Mouse (Mus musculus): Measurements from ENCODE around the gene Vwce. TPM values are rescaled to one million over a fixed set of nuclear protein-coding genes. Genes with fewer than 3 reads are reported as not detected.

The Vwce gene
- 0.82 and 1.5 TPM in 2 replicates for polyA plus RNA-seq (2015; fragmentation: Nextera tagmentation; extraction: Ambion mirVana)

DNA sequence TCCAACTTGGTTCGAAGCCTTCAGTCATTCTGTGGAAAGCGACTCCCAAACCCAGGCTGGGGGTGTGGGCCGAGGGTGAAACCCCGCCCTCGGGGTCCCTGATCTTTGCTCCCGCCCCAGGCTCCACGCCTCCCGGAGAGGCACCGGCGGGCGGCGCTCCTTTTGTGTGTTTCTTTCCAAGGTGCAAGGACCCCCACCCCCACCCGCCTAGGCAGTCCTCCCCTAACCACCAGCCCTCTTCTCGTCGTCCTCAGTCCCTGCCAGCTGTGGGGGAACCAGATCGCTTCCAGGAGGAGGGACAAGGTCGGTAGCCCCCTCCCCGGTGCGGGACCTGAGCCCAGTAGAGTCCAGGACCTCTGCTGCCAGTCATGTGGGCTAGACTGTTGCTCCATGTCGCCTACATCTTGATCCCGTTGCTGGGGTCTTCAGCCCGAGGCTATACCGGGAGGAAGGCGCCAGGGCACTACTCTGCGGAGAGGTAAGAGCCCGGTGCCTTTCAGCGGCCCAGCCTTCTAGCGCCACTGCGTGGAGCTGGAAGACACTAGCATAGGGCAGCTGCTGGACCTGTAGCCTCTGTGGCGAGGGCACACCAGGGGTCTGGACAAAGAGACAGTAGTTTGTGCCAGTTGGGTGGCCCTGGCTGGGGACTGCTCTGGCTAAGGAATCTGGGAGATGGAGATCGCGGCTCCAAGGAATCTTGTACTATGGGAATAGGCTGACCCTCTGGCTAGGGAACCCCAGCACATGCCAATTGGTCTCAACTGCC is at the start of gene Vwce:
Gene Vwce, plus strand, starts transcription at position 108 of the 766 bp plus-strand sequence.
- Histone ChIP-seq H3K4me3 (peak within 1 kb of the TSS; percentile 54), H3K4me1 (replicated peaks) (peaks cover 17% of the 10 kb centered on the region), H3K27me3 (no peaks in the 10 kb centered on the region), H3K36me3 (peaks cover 11% of the 10 kb centered on the region), H3K4me2 (peak within 1 kb of the TSS; percentile 98), H3K9me3 (replicated peaks) (no peaks in the 10 kb centered on the region), H3K9ac (peak within 1 kb of the TSS; percentile 66), H3K27ac (no peak within 1 kb of the TSS; the same call in 1 of the 2 replicates)
- ATAC-seq (replicated peaks; ENCODE audit: insufficient number of reproducible peaks, insufficient read depth, low FRiP score, low read depth): peak; percentile 63
- WGBS: 2% methylated on average over 32 of the region's 32 CpGs

DNA sequence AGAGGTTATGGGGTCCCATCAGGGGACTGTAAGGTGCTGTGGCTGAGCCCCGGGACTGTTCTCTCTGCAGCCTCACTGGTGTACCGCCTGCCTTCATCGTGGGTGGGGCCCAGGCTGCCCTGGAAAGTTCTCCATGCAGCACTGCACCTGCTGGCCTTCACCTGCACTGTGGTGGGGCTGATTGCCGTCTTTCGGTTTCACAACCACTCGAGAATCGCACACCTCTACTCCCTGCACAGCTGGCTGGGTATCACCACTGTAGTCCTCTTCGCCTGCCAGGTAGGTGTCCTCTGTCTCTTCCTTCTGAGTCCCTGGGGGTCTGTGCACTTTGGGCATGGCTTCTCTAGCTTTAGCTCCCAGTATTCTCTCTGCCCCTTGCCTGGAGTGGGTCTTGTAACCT is 48.9 kb upstream of the Vwce start:
- peaks cover 24% of the 10 kb centered on the region for H3K36me3 ChIP-seq
- no peaks in the 10 kb centered on the region for H3K4me1 ChIP-seq (replicated peaks)
- H3K9me3 ChIP-seq (replicated peaks): no peaks in the 10 kb centered on the region
- ATAC-seq (replicated peaks; ENCODE audit: insufficient number of reproducible peaks, insufficient read depth, low FRiP score, low read depth): no peak
- H3K27ac ChIP-seq: no peak overlapping the region
- H3K4me3 ChIP-seq: no peak overlapping the region
- WGBS: 81% methylated on average over 8 of the region's 8 CpGs
- H3K4me2 ChIP-seq: no peak overlapping the region
- H3K9ac ChIP-seq: no peak overlapping the region
- no peaks in the 10 kb centered on the region for H3K27me3 ChIP-seq

DNA sequence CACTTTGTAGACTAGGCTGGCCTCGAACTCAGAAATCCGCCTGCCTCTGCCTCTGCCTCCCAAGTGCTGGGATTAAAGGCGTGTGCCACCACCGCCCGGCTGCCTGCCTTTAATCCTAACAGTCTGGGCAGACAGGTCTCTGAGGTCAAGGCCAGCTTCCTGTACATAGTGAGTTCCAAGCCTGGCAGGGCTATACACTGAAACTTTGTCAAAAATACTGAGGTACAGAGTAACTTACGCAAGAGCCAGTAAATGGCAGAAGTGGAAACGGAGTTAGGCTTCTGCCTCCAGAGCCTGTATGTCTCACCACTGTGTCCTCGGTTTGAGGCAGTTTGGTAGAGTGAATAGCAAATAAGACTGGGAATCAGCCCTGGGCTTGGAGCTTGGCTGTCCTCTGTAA is 46.8 kb upstream of the Vwce start:
- Histone ChIP-seq H3K4me3 (no peak overlapping the region), H3K4me2 (no peak overlapping the region), H3K9me3 (replicated peaks) (no peaks in the 10 kb centered on the region), H3K27me3 (no peaks in the 10 kb centered on the region), H3K9ac (no peak overlapping the region), H3K4me1 (replicated peaks) (no peaks in the 10 kb centered on the region), H3K27ac (no peak overlapping the region), H3K36me3 (peaks cover 20% of the 10 kb centered on the region)
- WGBS: 85% methylated on average over 8 of the region's 8 CpGs
- ATAC-seq (replicated peaks; ENCODE audit: insufficient number of reproducible peaks, insufficient read depth, low FRiP score, low read depth): no peak

DNA sequence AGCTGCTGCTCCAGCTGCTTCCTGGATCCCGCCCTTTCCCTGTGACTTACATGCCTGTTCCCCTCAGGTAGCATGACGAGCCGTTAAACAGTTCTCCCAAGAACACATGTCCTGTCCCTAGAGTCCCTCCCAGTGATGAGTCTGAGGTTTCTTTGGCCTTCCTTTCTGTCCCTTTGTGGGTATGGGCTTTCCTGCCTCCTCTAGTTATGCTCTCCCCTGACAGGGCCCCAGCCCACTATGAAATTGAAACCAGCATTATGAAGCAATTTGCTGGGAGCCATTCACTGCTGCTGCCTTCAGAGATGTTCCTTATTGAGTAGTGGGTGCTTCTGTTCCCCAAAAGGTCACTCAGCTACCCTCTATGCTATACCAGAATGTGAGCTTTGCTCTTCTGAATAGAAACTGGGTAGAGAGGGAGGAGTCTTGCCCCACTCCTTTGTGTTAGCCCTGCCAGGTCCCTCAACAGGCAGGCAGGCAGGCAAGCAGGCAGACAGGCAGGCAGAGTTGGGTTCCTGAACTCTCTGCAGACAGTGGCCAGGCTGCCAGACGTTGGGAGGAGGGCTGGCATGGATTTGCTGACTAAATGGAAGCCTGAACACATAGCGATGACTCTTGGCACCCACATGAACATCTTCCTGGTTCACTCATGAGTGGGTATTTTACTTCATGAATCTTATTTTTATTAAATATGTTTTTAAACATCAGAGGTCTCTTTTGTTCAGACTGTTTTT is 44.7 kb upstream of the Vwce start:
- Histone ChIP-seq H3K4me3 (no peak overlapping the region), H3K27ac (no peak overlapping the region; the same call in 1 of the 2 replicates), H3K9ac (no peak overlapping the region), H3K36me3 (peaks cover 21% of the 10 kb centered on the region), H3K4me1 (replicated peaks) (no peaks in the 10 kb centered on the region), H3K27me3 (no peaks in the 10 kb centered on the region), H3K4me2 (no peak overlapping the region), H3K9me3 (replicated peaks) (no peaks in the 10 kb centered on the region)
- ATAC-seq (replicated peaks; ENCODE audit: insufficient number of reproducible peaks, insufficient read depth, low FRiP score, low read depth): 0 out of 2 replicates have a peak, but pooled peaks have one; percentile 43
- WGBS: 62% methylated on average over 5 of the region's 5 CpGs

DNA sequence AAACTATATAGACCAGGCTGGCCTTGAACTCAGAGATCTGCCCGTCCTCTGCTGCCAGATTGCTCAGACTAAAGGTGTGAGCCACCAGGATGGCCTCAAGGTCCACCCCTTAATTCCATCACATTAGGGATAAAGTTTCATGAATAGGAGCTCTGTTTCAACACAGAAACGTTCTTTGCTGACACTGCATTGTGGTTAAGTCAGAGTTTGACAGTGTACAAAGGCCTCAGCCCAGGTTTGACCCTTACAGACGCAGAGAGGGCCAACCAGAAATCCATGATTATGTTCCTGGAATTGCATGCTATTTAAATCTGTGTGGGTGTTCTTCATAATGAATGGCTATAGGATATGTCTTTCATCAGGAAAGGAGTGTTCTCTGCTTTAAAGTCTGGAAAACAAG is 43.7 kb upstream of the Vwce start:
- Histone ChIP-seq H3K27ac (no peak overlapping the region), H3K4me1 (replicated peaks) (no peaks in the 10 kb centered on the region), H3K27me3 (no peaks in the 10 kb centered on the region), H3K4me2 (no peak overlapping the region), H3K4me3 (no peak overlapping the region), H3K9ac (no peak overlapping the region), H3K36me3 (peaks cover 21% of the 10 kb centered on the region), H3K9me3 (replicated peaks) (no peaks in the 10 kb centered on the region)
- 69% methylated on average over 3 of the region's 3 CpGs for WGBS
- ATAC-seq (replicated peaks; ENCODE audit: insufficient number of reproducible peaks, insufficient read depth, low FRiP score, low read depth): no peak

DNA sequence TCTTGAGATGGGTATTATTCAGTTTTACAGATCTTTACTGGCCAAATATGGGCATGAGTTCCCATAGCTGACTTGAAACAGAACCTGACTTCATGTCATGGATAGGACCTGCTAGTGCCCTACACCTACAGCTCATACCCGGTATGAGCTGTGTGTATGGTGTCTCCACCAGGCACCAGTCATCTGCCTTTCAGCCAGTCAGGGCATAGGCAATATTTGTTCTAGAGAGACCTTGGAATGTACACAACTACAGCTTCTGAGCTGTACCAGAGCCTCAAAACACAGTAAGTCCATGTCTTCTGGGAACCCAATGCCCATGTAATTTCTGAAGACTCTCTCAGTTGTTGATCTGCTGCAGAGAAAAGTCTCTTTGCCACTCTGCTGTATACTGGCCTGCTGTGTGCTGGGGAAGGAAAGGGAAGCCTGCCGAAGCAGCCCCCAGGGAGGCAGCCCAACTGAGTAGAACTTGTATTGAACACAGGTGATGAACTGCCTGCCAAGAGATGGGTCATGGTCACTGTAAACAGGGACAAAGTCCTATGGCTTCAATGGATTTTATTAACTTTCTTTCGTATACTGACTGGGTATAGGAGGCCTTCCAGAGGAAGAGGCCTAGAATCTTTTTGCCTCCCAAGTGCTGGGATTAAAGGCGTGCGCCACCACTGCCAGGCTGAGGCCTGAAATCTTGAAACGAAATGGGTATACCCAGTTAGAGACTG is 42.2 kb upstream of the Vwce start:
- peaks cover 21% of the 10 kb centered on the region for H3K36me3 ChIP-seq
- no peaks in the 10 kb centered on the region for H3K9me3 ChIP-seq (replicated peaks)
- H3K4me1 ChIP-seq (replicated peaks): no peaks in the 10 kb centered on the region
- no peak overlapping the region for H3K4me2 ChIP-seq
- no peak overlapping the region for H3K9ac ChIP-seq
- H3K27me3 ChIP-seq: no peaks in the 10 kb centered on the region
- no peak overlapping the region for H3K4me3 ChIP-seq
- WGBS: 86% methylated on average over 6 of the region's 6 CpGs
- ATAC-seq (replicated peaks; ENCODE audit: insufficient number of reproducible peaks, insufficient read depth, low FRiP score, low read depth): no peak
- H3K27ac ChIP-seq: no peak overlapping the region

DNA sequence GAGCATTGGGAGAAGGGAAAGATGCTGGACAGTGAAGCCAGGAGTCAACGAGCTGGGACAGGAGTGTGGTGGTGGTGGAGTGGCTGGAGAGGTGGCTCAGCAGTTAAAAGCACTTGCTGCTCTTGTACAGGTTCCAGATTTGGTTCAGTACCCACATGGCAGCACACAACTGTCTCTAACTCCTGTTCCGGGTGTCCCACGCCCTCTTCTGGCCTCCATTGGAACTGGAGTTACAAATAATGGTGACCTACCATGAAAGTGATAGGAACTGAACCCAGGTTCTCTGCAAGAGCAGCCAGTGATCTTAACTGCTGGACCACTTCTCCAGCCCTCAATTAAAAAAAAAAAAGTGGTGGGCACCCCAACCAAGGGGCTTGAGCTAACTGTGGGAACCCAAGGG is 35.8 kb upstream of the Vwce start:
- WGBS: 33% methylated on average over 3 of the region's 3 CpGs
- Histone ChIP-seq H3K27ac (no peak overlapping the region), H3K9me3 (replicated peaks) (no peaks in the 10 kb centered on the region), H3K4me2 (no peak overlapping the region), H3K36me3 (no peaks in the 10 kb centered on the region), H3K4me1 (replicated peaks) (peaks cover 8% of the 10 kb centered on the region), H3K9ac (no peak overlapping the region), H3K4me3 (no peak overlapping the region), H3K27me3 (no peaks in the 10 kb centered on the region)
- no peak for ATAC-seq (replicated peaks; ENCODE audit: insufficient number of reproducible peaks, insufficient read depth, low FRiP score, low read depth)

DNA sequence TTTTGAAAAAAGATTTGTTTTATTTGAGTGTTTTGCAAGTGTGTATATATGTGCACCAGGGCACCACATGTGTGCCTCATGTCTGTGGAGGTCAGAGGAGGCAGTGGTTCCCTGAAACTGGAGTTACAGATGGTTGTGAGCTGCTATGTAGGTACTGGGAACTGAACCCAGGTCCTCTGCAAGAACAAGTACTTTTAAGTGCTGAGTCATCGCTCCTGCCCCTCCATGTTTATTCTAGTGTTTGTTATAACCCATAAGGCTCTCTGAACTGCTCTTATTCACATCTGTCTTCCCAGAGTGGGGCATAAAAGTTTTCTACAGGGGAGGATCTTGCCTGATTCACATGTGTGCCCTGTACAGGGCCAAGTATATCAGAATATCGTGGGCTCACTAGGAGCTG is 34.4 kb upstream of the Vwce start:
- Histone ChIP-seq H3K4me3 (no peak overlapping the region), H3K36me3 (no peaks in the 10 kb centered on the region), H3K4me1 (replicated peaks) (peaks cover 22% of the 10 kb centered on the region), H3K9ac (no peak overlapping the region), H3K27ac (no peak overlapping the region), H3K27me3 (no peaks in the 10 kb centered on the region), H3K4me2 (no peak overlapping the region), H3K9me3 (replicated peaks) (no peaks in the 10 kb centered on the region)
- 89% methylated on average over 2 of the region's 2 CpGs for WGBS
- no peak for ATAC-seq (replicated peaks; ENCODE audit: insufficient number of reproducible peaks, insufficient read depth, low FRiP score, low read depth)

DNA sequence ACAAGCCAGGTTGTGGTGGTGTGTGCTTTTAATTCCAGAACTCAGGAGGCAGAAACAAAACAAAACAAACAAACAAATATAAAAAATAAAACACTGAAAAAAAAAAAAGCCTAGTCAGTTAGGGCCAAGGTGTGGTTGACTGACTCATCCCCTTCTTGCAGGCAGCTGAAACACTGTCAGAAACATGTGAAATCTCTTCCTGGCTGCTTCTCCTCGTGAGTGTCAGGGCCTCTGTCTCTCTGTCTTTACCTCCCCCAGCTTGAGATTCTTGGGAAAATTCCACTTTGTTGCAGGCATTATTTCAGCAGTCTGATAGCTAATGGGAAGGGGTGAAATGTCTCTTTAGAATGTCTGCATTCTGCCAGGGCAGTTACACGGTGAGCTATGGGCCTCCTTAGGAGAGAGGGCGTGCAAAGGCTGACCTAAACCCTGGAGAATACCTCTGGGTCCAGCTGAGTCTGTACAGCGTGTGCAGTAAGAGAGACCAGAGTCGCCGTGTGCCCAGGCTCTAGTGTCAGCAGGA is 31.7 kb upstream of the Vwce start:
- H3K4me2 ChIP-seq: peak overlapping the region; percentile 54
- H3K4me3 ChIP-seq: peak overlapping the region; percentile 38
- no peak for ATAC-seq (replicated peaks; ENCODE audit: insufficient number of reproducible peaks, insufficient read depth, low FRiP score, low read depth)
- peak overlapping the region; percentile 81 for H3K27ac ChIP-seq
- H3K9ac ChIP-seq: peak overlapping the region; percentile 48
- H3K36me3 ChIP-seq: peaks cover under 1% of the 10 kb centered on the region
- peaks cover 34% of the 10 kb centered on the region for H3K4me1 ChIP-seq (replicated peaks)
- WGBS: 12% methylated on average over 6 of the region's 6 CpGs
- H3K27me3 ChIP-seq: no peaks in the 10 kb centered on the region
- H3K9me3 ChIP-seq (replicated peaks): no peaks in the 10 kb centered on the region

DNA sequence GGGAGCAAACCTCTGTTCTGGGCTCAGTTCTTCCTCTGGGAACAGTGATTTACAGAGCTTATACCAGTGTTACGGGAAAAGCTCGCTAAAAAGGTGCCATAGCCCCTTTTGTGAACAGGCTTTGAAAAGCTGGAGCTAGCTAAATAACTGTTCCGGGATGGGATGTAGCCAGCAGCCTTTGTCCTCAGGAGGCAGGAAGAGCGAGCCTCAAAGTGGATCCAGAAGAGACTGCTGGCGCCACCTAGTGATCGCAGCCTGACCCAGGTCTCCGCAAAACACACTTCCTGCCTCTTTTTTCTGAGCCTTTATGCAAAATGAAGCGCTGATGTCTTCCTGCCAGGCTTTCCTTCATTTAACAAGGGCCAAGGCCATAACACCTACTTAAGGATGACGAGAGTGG is 31.2 kb upstream of the Vwce start:
- H3K27me3 ChIP-seq: no peaks in the 10 kb centered on the region
- peak; percentile 54 for ATAC-seq (replicated peaks; ENCODE audit: insufficient number of reproducible peaks, insufficient read depth, low FRiP score, low read depth)
- H3K4me1 ChIP-seq (replicated peaks): peaks cover 35% of the 10 kb centered on the region
- peak overlapping the region; percentile 38 for H3K4me3 ChIP-seq
- H3K9me3 ChIP-seq (replicated peaks): no peaks in the 10 kb centered on the region
- WGBS: 4% methylated on average over 9 of the region's 9 CpGs
- peak overlapping the region; percentile 81 for H3K27ac ChIP-seq
- H3K9ac ChIP-seq: peak overlapping the region; percentile 48
- H3K4me2 ChIP-seq: peak overlapping the region; percentile 54
- peaks cover 5% of the 10 kb centered on the region for H3K36me3 ChIP-seq
